Mouse (Mus musculus) lung, adult 2 months (tissue): ENCODE data around the gene Medag.

Source experiments
- CTCF ChIP-seq: fragments of 200-500 bp; IDR thresholded peaks from 2 replicates; pipeline ENCODE4 v1.5.1; 2011; ENCODE audit warnings: mild to moderate bottlenecking, low read length, control low read depth; ENCODE audit not compliant: insufficient read depth
- POLR2A ChIP-seq: fragments of 200-500 bp; IDR thresholded peaks from 2 replicates; pipeline ENCODE4 v1.6.1; 2011; ENCODE audit warnings: low read depth, mild to moderate bottlenecking, control low read depth, low read length, borderline replicate concordance; ENCODE audit errors: extremely low read depth

GRCm38 (mm10) chr5:149449406-149449805, 37.9 kb downstream of the Medag start:
- TF ChIP-seq CTCF (no peak), POLR2A (no peak)
